Mouse (Mus musculus) thymus, postnatal 10 days (tissue): ENCODE data around the gene Timm44.

Source experiments
- DNase-seq, 2 experiments: peaks; one replicate each; pipeline ENCODE4 v3.0.0; 2021; ENCODE audit warnings: low spot score in 2 of 2

The Timm44 gene

GRCm38 (mm10) chr8:4275275-4276110, at the start of gene Timm44:
Gene Timm44 (minus strand): TSS chr8:4275913.
- DNase-seq = peak; percentile 88 to 92

- DNase-seq = peak; percentile 92 to 96
These were observed 49.5 kb upstream of the Timm44 start, which contains the start of the genes Ccl25 and Elavl1 for GRCm38 (mm10) chr8:4324983-4325750. Gene Ccl25 (plus strand): TSS chr8:4325210. Gene Elavl1 (minus strand): TSS chr8:4325413.

- DNase-seq = peak in 1 of 2 experiments; percentile 49
These were observed 48.8 kb upstream of the Timm44 start for GRCm38 (mm10) chr8:4324525-4324924.

DNA sequence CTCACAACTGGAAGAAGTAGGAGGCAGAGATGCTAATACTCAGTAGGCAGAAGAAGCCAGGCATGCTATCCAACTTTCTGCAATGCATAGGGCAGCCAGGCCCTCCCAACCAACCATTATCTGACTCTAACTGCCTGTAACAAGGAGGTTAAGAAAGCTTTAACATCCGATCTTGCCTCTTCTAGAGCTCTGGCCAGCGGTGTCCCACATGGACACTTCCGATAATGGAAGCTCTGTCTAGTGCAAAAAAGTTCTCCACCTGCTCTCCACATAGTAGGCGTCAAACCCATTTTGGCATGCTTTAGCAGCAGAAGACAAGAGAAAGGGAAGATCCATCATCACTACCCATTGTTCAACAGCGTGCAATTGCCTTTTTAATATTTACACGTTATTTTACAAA, 48.2 kb upstream of the Timm44 start:
- DNase-seq = no peak

DNA sequence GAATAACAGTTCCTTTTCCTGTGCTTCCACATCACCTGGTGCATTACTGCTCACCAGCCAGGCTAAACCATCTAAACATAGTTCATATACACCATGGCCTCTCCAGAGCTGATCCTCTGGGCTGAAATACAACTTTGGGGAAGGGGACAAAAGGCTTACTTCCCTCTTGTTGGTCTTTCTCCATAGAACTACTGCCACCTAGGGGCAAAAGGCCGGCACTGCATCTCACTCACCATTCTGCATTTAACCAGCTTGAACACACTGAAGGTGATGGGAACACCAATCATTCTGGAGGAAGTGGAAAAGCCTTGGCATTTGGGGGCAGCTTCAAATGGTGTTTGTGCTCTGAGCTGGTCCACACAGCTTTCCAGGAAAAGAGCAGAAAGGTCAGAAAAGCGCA, 46.8 kb upstream of the Timm44 start:
- DNase-seq = peak; percentile 76 to 88

DNA sequence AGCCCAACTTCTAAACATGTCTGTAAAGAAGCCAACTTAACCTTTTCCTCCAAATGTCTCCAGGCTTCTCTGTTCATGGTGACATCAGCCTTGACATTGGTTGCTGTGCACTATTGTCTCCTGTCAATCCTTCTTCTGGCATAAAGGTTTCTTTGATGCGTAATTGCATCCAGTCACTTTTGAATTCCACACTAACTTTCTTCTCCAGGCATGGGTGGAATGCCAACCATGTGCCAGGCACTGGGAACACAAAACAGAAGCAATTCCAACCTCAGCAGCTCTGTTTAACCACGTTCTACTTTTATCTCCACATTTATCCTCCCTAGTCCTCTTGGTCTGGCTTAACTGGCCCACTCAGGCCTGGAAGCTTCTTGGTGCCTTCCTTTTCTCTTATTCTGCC, 45.3 kb upstream of the Timm44 start:
- DNase-seq = no peak

- DNase-seq = no peak
These were observed 44.7 kb upstream of the Timm44 start for GRCm38 (mm10) chr8:4320404-4320803.

DNA sequence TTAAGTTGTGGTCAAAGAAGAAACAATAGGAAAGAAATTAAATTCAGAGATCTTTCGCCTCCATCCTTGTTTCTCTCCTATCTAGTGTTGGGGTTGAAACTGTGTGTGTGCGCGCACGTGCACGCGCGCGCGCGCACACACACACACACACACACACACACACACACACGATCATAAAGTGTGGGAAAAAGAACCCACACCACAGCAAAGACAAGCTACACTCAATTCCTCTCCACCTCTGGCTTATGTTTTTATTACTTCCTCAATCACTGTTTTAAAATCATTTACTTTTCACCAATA, 43.8 kb upstream of the Timm44 start:
- no peak for DNase-seq

- no peak for DNase-seq
These were observed 43.3 kb upstream of the Timm44 start for GRCm38 (mm10) chr8:4318796-4319572.

DNA sequence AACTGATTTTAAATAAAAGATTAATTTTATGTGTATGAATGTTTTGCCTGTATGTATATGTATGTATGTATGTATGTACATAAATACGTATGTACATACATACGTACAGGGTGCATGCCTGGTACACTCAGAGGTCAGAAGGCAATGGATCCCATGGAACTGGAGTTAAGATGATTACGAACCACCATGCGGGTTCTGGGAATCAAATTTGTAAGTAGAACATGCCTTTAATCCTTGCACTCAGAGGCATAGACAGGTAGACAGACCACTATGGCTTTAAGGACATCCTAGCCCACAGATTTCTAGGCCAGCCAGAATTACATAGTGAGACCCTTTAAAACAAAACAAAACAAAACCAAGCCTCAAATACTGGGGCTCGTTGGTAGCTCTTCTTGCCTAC, 42.4 kb upstream of the Timm44 start:
- DNase-seq = no peak

GRCm38 (mm10) chr8:4314852-4315251, 39.1 kb upstream of the Timm44 start:
- no peak for DNase-seq

DNA sequence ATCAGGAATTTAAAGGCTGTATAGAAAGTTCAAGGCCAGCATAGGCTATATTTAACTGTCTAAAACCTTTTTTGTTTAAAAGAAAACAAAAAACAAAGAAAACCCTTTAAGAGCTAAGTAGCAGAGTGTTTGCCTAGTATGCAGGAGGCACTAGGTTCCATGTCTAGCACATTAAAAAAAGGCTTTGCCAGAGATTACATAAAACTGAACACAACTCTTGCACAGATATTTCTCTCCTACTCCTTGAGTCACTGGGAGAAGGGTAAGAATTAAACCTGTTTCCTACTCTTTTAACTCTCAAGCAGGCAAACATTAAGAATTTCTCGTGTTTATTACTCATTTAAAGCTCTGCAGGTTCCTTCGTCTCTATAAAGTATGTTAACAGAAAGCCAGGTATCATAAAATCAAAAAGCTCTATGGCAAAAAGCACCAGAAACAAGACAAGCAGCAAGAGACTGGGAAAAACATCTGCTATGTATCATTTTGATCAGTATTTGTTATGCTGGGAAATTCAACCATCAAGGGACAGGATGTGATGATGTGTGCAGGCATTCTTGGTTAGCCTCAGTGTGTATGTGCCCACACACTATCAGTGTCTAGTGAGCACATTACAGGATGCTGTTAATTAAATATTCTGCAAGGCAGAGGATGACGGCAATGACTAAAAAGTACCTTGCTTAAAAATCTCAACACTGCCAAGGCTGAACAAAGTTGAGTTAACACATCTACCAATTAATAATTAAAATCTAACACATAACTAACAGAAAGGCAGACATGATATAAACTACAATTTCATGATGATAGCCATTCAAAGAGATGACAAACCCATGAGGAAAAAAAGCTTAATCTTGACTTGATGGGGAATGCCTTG, 37.8 kb upstream of the Timm44 start:
- DNase-seq = no peak

- DNase-seq = no peak
These were observed 36.4 kb upstream of the Timm44 start for GRCm38 (mm10) chr8:4312104-4312503.

DNA sequence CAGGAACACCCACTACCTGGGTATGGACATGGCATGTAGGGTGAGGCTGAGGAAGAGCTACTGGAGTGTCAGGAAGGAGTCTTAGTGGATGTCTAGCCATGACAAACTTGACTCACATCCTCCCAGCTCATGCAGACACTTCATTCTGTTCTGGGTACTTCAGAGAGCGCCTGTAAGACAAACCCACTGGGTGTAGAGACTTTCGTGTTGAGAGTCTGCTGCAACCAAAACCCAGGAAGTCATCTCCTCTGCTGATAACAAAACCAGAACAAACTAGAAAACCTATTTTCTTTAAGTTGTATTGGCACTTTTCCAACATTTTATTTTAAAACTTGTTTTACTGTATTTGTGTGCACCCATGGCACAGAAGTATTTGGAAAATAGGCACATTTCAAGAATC, 30.1 kb upstream of the Timm44 start:
- no peak for DNase-seq

DNA sequence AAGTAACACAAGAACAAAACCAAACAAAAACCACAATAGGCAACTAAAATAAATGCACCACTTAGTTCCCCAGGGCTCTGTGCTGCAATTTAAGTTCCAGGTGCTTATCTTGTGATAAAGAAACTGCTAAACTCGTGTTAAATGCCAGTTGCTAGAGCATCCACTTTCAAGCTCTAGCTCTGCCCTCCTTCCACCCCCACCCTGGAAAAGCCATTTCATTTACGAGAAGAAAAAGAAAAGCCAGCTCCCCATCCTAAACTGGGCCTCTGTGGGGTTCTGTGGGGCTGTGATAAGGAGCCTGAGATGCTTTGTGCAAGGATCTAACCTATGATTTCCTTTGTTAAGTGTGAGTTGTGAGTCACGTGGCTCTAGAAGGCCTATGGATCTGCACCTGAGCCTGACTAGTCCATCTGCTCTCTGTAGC, 28.4 kb upstream of the Timm44 start:
- DNase-seq = no peak

GRCm38 (mm10) chr8:4297822-4298221, 22.1 kb upstream of the Timm44 start:
- no peak for DNase-seq

DNA sequence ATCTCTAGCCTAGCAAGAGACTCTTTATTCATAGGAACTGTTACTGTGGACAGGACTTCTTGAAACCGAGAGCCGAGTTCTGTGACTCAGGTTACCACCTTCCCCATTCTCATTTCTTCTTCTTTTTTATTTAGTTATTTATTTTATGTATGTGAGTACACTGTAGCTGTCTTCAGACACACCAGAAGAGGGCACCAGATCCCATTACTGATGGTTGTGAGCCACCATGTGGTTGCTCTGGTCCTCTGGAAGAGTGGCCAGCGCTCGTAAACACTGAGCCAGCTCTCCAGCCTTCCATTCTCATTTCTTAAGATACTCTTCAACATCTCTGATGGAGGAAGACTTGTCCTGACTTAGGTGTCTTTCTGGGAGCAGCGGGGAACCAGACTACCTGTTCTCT, 17.0 kb upstream of the Timm44 start:
- DNase-seq = no peak

GRCm38 (mm10) chr8:4276111-4276465, 375 bp upstream of the Timm44 start:
- DNase-seq = no peak

- DNase-seq = no peak
These were observed 6.1 kb downstream of the Timm44 start for GRCm38 (mm10) chr8:4269609-4270008.

DNA sequence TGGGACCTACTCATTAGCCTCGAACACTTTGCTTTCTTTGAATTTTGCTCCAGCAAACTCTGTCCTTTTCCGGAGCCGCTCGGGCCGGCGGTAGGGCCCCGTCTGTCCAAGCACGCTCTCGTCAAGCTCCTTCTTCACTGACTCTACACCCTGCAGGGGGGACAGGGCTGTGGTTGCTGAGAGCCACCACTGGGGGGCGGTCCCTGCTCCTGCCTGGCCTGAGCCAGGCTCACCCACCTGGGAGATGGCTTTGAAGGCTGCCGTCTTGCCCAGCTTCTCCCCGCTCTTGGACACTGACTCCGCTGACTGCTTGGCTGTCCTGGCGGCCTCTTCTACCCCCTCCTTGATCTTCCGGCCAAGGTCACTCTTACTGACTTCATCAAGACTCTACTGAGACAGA, 8.1 kb downstream of the Timm44 start:
- DNase-seq = no peak

GRCm38 (mm10) chr8:4265160-4265914, 10.4 kb downstream of the Timm44 start:
- DNase-seq = no peak
